Mouse (Mus musculus) heart, embryonic 16.5 days (tissue): ENCODE results near the gene Ccdc153. TPM values are rescaled to one million over a fixed set of nuclear protein-coding genes. Genes with fewer than 3 reads are reported as not detected.

Source experiments
- ATAC-seq: fragments of 200-750 bp; cut with Nextera tagmentation; replicated peaks from 2 replicates; pipeline ENCODE4 v1.8.0; 2017; ENCODE audit warnings: moderate number of reproducible peaks; ENCODE audit not compliant: insufficient read depth, low FRiP score; ENCODE audit errors: extremely low read depth
- H3K27ac ChIP-seq: fragments of 300-500 bp; sonication (generic); 2 replicates; pipeline ENCODE4 v1.5.1; 2014; ENCODE audit warnings: mild to moderate bottlenecking, low read length, control low read depth, moderate library complexity
- H3K27me3 ChIP-seq: fragments of 300-500 bp; sonication (generic); 2 replicates; pipeline ENCODE4 v1.6.1; 2014; ENCODE audit warnings: low read length, mixed read lengths; ENCODE audit not compliant: control insufficient read depth, insufficient read depth
- H3K36me3 ChIP-seq: fragments of 300-500 bp; sonication (generic); 2 replicates; pipeline ENCODE4 v1.6.1; 2014; ENCODE audit not compliant: control insufficient read depth, insufficient read depth
- H3K4me1 ChIP-seq: fragments of 300-500 bp; sonication (generic); 2 replicates; pipeline ENCODE4 v1.6.1; 2014; ENCODE audit warnings: low read length, mixed read lengths; ENCODE audit not compliant: control insufficient read depth, insufficient read depth
- H3K4me2 ChIP-seq: fragments of 300-500 bp; sonication (generic); 2 replicates; pipeline ENCODE4 v1.6.1; 2014; ENCODE audit warnings: low read depth, mild to moderate bottlenecking, control low read depth, low read length
- H3K4me3 ChIP-seq: fragments of 300-500 bp; sonication (generic); 2 replicates; pipeline ENCODE4 v1.5.1; 2014; ENCODE audit warnings: mild to moderate bottlenecking, control low read depth, low read length
- H3K9ac ChIP-seq: fragments of 300-500 bp; sonication (generic); 2 replicates; pipeline ENCODE4 v1.6.1; 2014; ENCODE audit warnings: low read length, control low read depth
- H3K9me3 ChIP-seq: fragments of 300-500 bp; sonication (generic); replicated peaks from 2 replicates; pipeline ENCODE4 v1.6.1; 2016; ENCODE audit warnings: low read length; ENCODE audit not compliant: control insufficient read depth
- whole genome bisulfite sequencing: fragments of 180-500 bp; shearing (Covaris S2); extraction: QIAGEN DNeasy Blood & Tissue Kit; methylation state at CpG from one replicate; pipeline ENCODE4 v1.1.7; 2014; 5-methylcytosine and 5-hydroxymethylcytosine counted together
- polyA plus RNA-seq: library from polyadenylated mRNA; unstranded; fragments of >200 nt; fragmentation: Nextera tagmentation; extraction: Ambion mirVana; gene quantifications from 2 replicates; pipeline ENCODE4 v1.2.1, GENCODE M21; 2015

The Ccdc153 gene
- polyA plus RNA-seq, 1 experiment from 2014 or later = 0.88 TPM

- Histone ChIP-seq H3K9ac (no peak overlapping the region), H3K9me3 (no peaks in the 10 kb centered on the region), H3K36me3 (no peaks in the 10 kb centered on the region), H3K4me1 (peaks cover 2% of the 10 kb centered on the region; the same call in 1 of the 2 replicates), H3K27me3 (0 out of 2 replicates have a peak, but pooled peaks cover 3% of the 10 kb centered on the region), H3K4me2 (no peak overlapping the region), H3K27ac (no peak overlapping the region), H3K4me3 (no peak overlapping the region)
- no peak for ATAC-seq
- 70% methylated on average over 6 of the region's 6 CpGs for WGBS
Observed at GRCm38 (mm10) chr9:44247907-44248306, 7.4 kb downstream of the Ccdc153 start.

DNA sequence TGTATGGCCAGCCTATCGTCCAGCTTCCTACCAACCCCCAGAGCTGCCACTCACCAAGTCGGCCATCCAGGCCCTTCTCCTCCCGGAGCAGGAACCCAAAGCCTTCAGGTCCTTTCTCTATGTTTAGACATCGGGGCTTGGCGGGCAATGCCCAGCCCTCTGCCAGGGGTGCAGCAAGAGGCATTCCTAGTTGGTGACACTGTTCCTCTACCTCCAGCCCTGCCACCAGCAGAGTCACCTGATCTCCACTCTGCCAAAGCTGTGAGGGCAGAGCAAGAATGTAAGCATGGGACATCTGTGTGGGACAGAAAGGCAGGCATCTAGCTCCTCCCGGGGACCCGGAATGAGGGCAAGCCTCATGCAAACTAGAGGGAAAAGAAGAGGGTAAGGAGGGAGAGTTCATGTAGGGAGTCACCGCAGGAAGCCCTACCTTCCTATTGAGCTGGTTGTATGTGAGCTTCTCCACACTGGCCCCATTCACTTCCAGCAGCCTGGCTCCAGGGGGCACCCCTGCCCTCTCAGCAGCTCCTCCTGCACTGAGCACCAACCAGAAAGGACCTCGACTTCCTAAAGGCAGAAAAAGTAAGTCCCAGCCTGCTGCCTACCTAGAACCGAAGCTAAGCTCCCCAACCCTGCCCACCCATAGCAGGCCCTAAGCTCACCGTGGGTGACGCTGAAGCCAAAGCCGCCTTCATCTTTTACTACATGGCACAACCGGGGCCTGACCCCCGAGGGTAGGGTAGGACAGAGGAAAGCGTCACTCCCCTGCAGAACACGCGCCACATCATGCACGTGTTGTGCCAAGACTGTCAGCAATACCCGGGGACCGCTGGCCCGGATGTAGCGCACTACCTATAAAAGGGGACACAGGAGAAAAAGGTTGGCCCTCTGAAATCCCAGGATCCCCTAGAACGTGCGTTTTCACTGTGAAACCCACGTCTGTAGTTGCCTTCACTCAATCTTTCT, 9.0 kb downstream of the Ccdc153 start:
- Histone ChIP-seq H3K27ac (no peak overlapping the region), H3K4me1 (peaks cover 2% of the 10 kb centered on the region; the same call in 1 of the 2 replicates), H3K36me3 (no peaks in the 10 kb centered on the region), H3K4me2 (peak overlapping the region; percentile 35; the same call in 1 of the 2 replicates), H3K9ac (peak overlapping the region; percentile 61), H3K9me3 (no peaks in the 10 kb centered on the region), H3K27me3 (0 out of 2 replicates have a peak, but pooled peaks cover 3% of the 10 kb centered on the region), H3K4me3 (0 out of 2 replicates have a peak overlapping the region, but pooled peaks have one; percentile 1)
- ATAC-seq = peak; percentile 87
- WGBS = 37% methylated on average over 26 of the region's 26 CpGs

- 0 out of 2 replicates have a peak, but pooled peaks cover 3% of the 10 kb centered on the region for H3K27me3 ChIP-seq
- H3K36me3 ChIP-seq = no peaks in the 10 kb centered on the region
- WGBS = 61% methylated on average over 4 of the region's 4 CpGs
- peaks cover 2% of the 10 kb centered on the region; the same call in 1 of the 2 replicates for H3K4me1 ChIP-seq
- ATAC-seq = no peak
- H3K9ac ChIP-seq = no peak overlapping the region
- no peak overlapping the region for H3K4me3 ChIP-seq
- no peak overlapping the region for H3K27ac ChIP-seq
- H3K9me3 ChIP-seq = no peaks in the 10 kb centered on the region
- H3K4me2 ChIP-seq = no peak overlapping the region
Observed at GRCm38 (mm10) chr9:44250445-44250844, 10.0 kb downstream of the Ccdc153 start.

GRCm38 (mm10) chr9:44251314-44251713, 10.8 kb downstream of the Ccdc153 start, which contains the start of gene Pdzd3:
TSS of gene Pdzd3 (minus strand) at chr9:44251471.
- no peak within 1 kb of the TSS for H3K4me3 ChIP-seq
- peaks cover 2% of the 10 kb centered on the region; the same call in 1 of the 2 replicates for H3K4me1 ChIP-seq
- no peaks in the 10 kb centered on the region for H3K9me3 ChIP-seq
- H3K36me3 ChIP-seq = no peaks in the 10 kb centered on the region
- ATAC-seq = no peak
- 0 out of 2 replicates have a peak, but pooled peaks cover 3% of the 10 kb centered on the region for H3K27me3 ChIP-seq
- H3K27ac ChIP-seq = no peak within 1 kb of the TSS
- H3K4me2 ChIP-seq = no peak within 1 kb of the TSS
- no peak within 1 kb of the TSS for H3K9ac ChIP-seq
- WGBS = 76% methylated on average over 10 of the region's 10 CpGs

- H3K4me3 ChIP-seq = no peak overlapping the region
- WGBS = 79% methylated on average over 6 of the region's 6 CpGs
- H3K27me3 ChIP-seq = no peaks in the 10 kb centered on the region
- H3K9me3 ChIP-seq = no peaks in the 10 kb centered on the region
- H3K27ac ChIP-seq = no peak overlapping the region
- no peaks in the 10 kb centered on the region for H3K36me3 ChIP-seq
- no peak for ATAC-seq
- no peak overlapping the region for H3K9ac ChIP-seq
- peaks cover 2% of the 10 kb centered on the region; the same call in 1 of the 2 replicates for H3K4me1 ChIP-seq
- H3K4me2 ChIP-seq = no peak overlapping the region
Observed at GRCm38 (mm10) chr9:44253441-44253840, 13.0 kb downstream of the Ccdc153 start.

GRCm38 (mm10) chr9:44254508-44255135, 14.1 kb downstream of the Ccdc153 start:
- Histone ChIP-seq H3K36me3 (no peaks in the 10 kb centered on the region), H3K4me1 (no peaks in the 10 kb centered on the region; the same call in 1 of the 2 replicates), H3K9me3 (no peaks in the 10 kb centered on the region), H3K27me3 (no peaks in the 10 kb centered on the region), H3K27ac (no peak overlapping the region), H3K4me3 (no peak overlapping the region), H3K9ac (no peak overlapping the region), H3K4me2 (no peak overlapping the region)
- no peak for ATAC-seq
- WGBS = 26% methylated on average over 4 of the region's 5 CpGs

DNA sequence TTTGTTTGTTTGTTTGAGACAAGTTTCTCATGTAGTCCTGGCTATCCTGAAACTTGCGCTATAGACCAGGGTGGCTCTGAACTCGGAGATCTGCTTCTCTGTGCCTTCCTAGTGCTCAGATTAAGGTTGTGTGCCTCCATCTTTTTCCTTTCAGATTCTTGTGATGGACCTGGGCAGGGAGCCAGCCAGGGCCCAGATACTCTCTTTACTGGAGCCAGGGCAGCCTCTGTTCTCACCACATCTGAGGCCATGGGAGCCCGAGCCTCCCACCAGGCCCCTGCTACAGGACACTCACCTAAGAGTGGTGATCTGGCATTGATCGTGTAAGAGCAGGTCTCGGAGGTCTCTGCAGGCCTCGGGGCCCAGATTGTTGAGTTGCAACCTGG, 14.7 kb downstream of the Ccdc153 start:
- H3K27me3 ChIP-seq = no peaks in the 10 kb centered on the region
- ATAC-seq = no peak
- H3K4me1 ChIP-seq = no peaks in the 10 kb centered on the region; the same call in 1 of the 2 replicates
- no peak overlapping the region for H3K27ac ChIP-seq
- no peaks in the 10 kb centered on the region for H3K36me3 ChIP-seq
- no peak overlapping the region for H3K4me2 ChIP-seq
- no peak overlapping the region for H3K4me3 ChIP-seq
- 49% methylated on average over 6 of the region's 6 CpGs for WGBS
- H3K9ac ChIP-seq = no peak overlapping the region
- H3K9me3 ChIP-seq = no peaks in the 10 kb centered on the region

DNA sequence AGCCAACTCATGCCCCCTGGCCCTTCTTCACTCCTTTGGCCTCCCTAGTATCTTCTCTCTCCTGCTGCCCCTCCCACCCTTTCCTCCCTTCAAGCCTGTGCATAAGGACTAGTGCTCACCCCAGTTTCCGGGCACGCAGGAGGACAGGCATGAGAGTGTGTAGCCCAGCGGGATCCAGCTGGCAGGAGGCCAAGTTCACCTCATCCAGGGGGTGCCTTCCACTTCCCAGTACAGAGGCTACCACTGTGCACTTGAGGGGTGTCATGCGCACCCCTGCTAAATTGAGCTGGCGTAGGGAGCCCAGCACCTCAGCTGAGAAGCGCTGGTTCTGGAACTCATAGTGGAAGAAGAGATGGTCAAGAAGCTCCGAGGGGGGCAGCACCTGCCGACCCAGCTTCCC, 15.7 kb downstream of the Ccdc153 start:
- no peak overlapping the region for H3K4me2 ChIP-seq
- 0 out of 2 replicates have a peak, but pooled peaks have one; percentile 49 for ATAC-seq
- H3K4me1 ChIP-seq = no peaks in the 10 kb centered on the region; the same call in 1 of the 2 replicates
- H3K27me3 ChIP-seq = no peaks in the 10 kb centered on the region
- no peak overlapping the region for H3K27ac ChIP-seq
- no peak overlapping the region for H3K9ac ChIP-seq
- H3K9me3 ChIP-seq = no peaks in the 10 kb centered on the region
- H3K4me3 ChIP-seq = no peak overlapping the region
- no peaks in the 10 kb centered on the region for H3K36me3 ChIP-seq
- 76% methylated on average over 8 of the region's 8 CpGs for WGBS
